Mouse (Mus musculus) midbrain, embryonic 11.5 days (tissue): ENCODE measurements at regions not wholly inside any gene's neighbourhood (a gene's known extent, or its start where the extent isn't known, plus 50 kb on each side); places are given as distances from the start of the nearest gene placed in this dataset.
A peak's percentile ranks its signal among the peaks of the same experiment; 100 is the strongest.

Experiments
- ATAC-seq: fragments of 200-750 bp; cut with Nextera tagmentation; 2 replicates; pipeline ENCODE4 v1.8.0; 2017; ENCODE audit warnings: moderate TSS enrichment, moderate library complexity; ENCODE audit not compliant: low FRiP score
- DNase-seq: peaks from one replicate; pipeline ENCODE4 v3.0.0; 2015; ENCODE audit warnings: low spot score; ENCODE audit errors: missing footprints
- H3K27ac ChIP-seq: fragments of 300-500 bp; sonication (generic); 2 replicates; pipeline ENCODE4 v1.5.1; 2014; ENCODE audit warnings: low read depth, low read length
- H3K27me3 ChIP-seq: fragments of 300-500 bp; sonication (generic); 2 replicates; pipeline ENCODE4 v1.6.1; 2014; ENCODE audit warnings: mild to moderate bottlenecking, low read length, moderate library complexity, mixed read lengths; ENCODE audit not compliant: control insufficient read depth, insufficient read depth
- H3K36me3 ChIP-seq: fragments of 300-500 bp; sonication (generic); 2 replicates; pipeline ENCODE4 v1.6.1; 2014; ENCODE audit warnings: mild to moderate bottlenecking, low read length, moderate library complexity, mixed read lengths; ENCODE audit not compliant: control insufficient read depth, insufficient read depth
- H3K4me1 ChIP-seq: fragments of 300-500 bp; sonication (generic); 2 replicates; pipeline ENCODE4 v1.6.1; 2014; ENCODE audit warnings: low read length; ENCODE audit not compliant: control insufficient read depth, insufficient read depth
- H3K4me2 ChIP-seq: fragments of 300-500 bp; sonication (generic); 2 replicates; pipeline ENCODE4 v1.6.1; 2014; ENCODE audit warnings: mild to moderate bottlenecking, moderate library complexity
- H3K4me3 ChIP-seq: fragments of 300-500 bp; sonication (generic); 2 replicates; pipeline ENCODE4 v1.5.1; 2014; ENCODE audit warnings: low read depth, low read length
- H3K9ac ChIP-seq: fragments of 300-500 bp; sonication (generic); 2 replicates; pipeline ENCODE4 v1.6.1; 2014; ENCODE audit warnings: low read length
- H3K9me3 ChIP-seq: fragments of 300-500 bp; sonication (generic); 2 replicates; pipeline ENCODE4 v1.6.1; 2016; ENCODE audit warnings: low read length; ENCODE audit not compliant: control insufficient read depth
- WGBS: fragments of 180-500 bp; shearing (Covaris S2); extraction: QIAGEN DNeasy Blood & Tissue Kit; methylation state at CpG from one replicate; pipeline ENCODE4 v1.1.7; 2014; 5-methylcytosine and 5-hydroxymethylcytosine counted together

GRCm38 (mm10) chr19:6664311-6664952 lies 121.6 kb upstream of the Slc22a12 start:
- no peak overlapping the region for H3K9ac ChIP-seq
- H3K27ac ChIP-seq = no peak overlapping the region
- no peaks in the 10 kb centered on the region for H3K9me3 ChIP-seq
- WGBS = 80% methylated on average over 12 of the region's 12 CpGs
- H3K4me3 ChIP-seq = no peak overlapping the region
- no peak overlapping the region for H3K4me2 ChIP-seq
- peaks cover 8% of the 10 kb centered on the region for H3K27me3 ChIP-seq
- ATAC-seq (no peak), DNase-seq (no peak)
- no peaks in the 10 kb centered on the region for H3K36me3 ChIP-seq
- no peaks in the 10 kb centered on the region for H3K4me1 ChIP-seq

GRCm38 (mm10) chr19:6663391-6663790 lies 120.6 kb upstream of the Slc22a12 start:
- Histone ChIP-seq H3K9me3 (no peaks in the 10 kb centered on the region), H3K4me3 (no peak overlapping the region), H3K4me1 (no peaks in the 10 kb centered on the region), H3K36me3 (no peaks in the 10 kb centered on the region), H3K4me2 (no peak overlapping the region), H3K27me3 (peaks cover 8% of the 10 kb centered on the region), H3K27ac (no peak overlapping the region), H3K9ac (no peak overlapping the region)
- peak; percentile 96 for DNase-seq
- ATAC-seq = peak; percentile 74
- WGBS = 2% methylated on average over 10 of the region's 10 CpGs

- WGBS = 25% methylated on average over 4 of the region's 4 CpGs
- DNase-seq = no peak
- H3K4me1 ChIP-seq = no peaks in the 10 kb centered on the region
- H3K4me3 ChIP-seq = no peak overlapping the region
- H3K9ac ChIP-seq = no peak overlapping the region
- no peak overlapping the region for H3K27ac ChIP-seq
- no peaks in the 10 kb centered on the region for H3K36me3 ChIP-seq
- H3K4me2 ChIP-seq = no peak overlapping the region
- ATAC-seq = no peak
- H3K9me3 ChIP-seq = no peaks in the 10 kb centered on the region
- peaks cover 8% of the 10 kb centered on the region for H3K27me3 ChIP-seq
Observed at GRCm38 (mm10) chr19:6662346-6662939, 119.6 kb upstream of the Slc22a12 start.

- 52% methylated on average over 2 of the region's 2 CpGs for WGBS
- Histone ChIP-seq H3K9ac (no peak overlapping the region), H3K4me2 (no peak overlapping the region), H3K27me3 (peaks cover 8% of the 10 kb centered on the region), H3K36me3 (no peaks in the 10 kb centered on the region), H3K4me1 (no peaks in the 10 kb centered on the region), H3K4me3 (no peak overlapping the region), H3K9me3 (no peaks in the 10 kb centered on the region), H3K27ac (no peak overlapping the region)
- DNase-seq (no peak), ATAC-seq (no peak)
Observed at GRCm38 (mm10) chr19:6661508-6661871, 118.7 kb upstream of the Slc22a12 start.

GRCm38 (mm10) chr19:6660723-6661507 lies 118.1 kb upstream of the Slc22a12 start:
- WGBS = 32% methylated on average over 8 of the region's 8 CpGs
- H3K27ac ChIP-seq = no peak overlapping the region
- H3K4me2 ChIP-seq = no peak overlapping the region
- DNase-seq (peak; percentile 64), ATAC-seq (no peak)
- no peak overlapping the region for H3K9ac ChIP-seq
- H3K9me3 ChIP-seq = no peaks in the 10 kb centered on the region
- no peaks in the 10 kb centered on the region for H3K36me3 ChIP-seq
- H3K4me1 ChIP-seq = no peaks in the 10 kb centered on the region
- no peak overlapping the region for H3K4me3 ChIP-seq
- H3K27me3 ChIP-seq = peaks cover 8% of the 10 kb centered on the region

- Histone ChIP-seq H3K36me3 (no peaks in the 10 kb centered on the region), H3K27ac (no peak overlapping the region), H3K4me2 (no peak overlapping the region), H3K9ac (no peak overlapping the region), H3K9me3 (no peaks in the 10 kb centered on the region), H3K4me3 (no peak overlapping the region), H3K4me1 (no peaks in the 10 kb centered on the region), H3K27me3 (peaks cover 8% of the 10 kb centered on the region)
- ATAC-seq = no peak
- no peak for DNase-seq
- WGBS = 84% methylated on average over 8 of the region's 8 CpGs
Observed at GRCm38 (mm10) chr19:6660157-6660556, 117.3 kb upstream of the Slc22a12 start.

GRCm38 (mm10) chr19:6654550-6654949 lies 111.7 kb upstream of the Slc22a12 start:
- H3K27me3 ChIP-seq = no peaks in the 10 kb centered on the region
- H3K36me3 ChIP-seq = no peaks in the 10 kb centered on the region
- H3K4me2 ChIP-seq = no peak overlapping the region
- ATAC-seq (no peak), DNase-seq (no peak)
- H3K27ac ChIP-seq = no peak overlapping the region
- H3K9ac ChIP-seq = no peak overlapping the region
- 87% methylated on average over 5 of the region's 5 CpGs for WGBS
- H3K4me1 ChIP-seq = no peaks in the 10 kb centered on the region
- no peaks in the 10 kb centered on the region for H3K9me3 ChIP-seq
- no peak overlapping the region for H3K4me3 ChIP-seq

- WGBS = 70% methylated on average over 4 of the region's 4 CpGs
- DNase-seq (no peak), ATAC-seq (no peak)
- Histone ChIP-seq H3K27me3 (no peaks in the 10 kb centered on the region), H3K9ac (no peak overlapping the region), H3K9me3 (no peaks in the 10 kb centered on the region), H3K27ac (no peak overlapping the region), H3K4me3 (no peak overlapping the region), H3K36me3 (no peaks in the 10 kb centered on the region), H3K4me2 (no peak overlapping the region), H3K4me1 (no peaks in the 10 kb centered on the region)
Observed at GRCm38 (mm10) chr19:6652775-6653174, 109.9 kb upstream of the Slc22a12 start.

- Histone ChIP-seq H3K4me3 (no peak overlapping the region), H3K4me1 (no peaks in the 10 kb centered on the region), H3K9me3 (peaks cover 2% of the 10 kb centered on the region; the same call in 1 of the 2 replicates), H3K36me3 (no peaks in the 10 kb centered on the region), H3K27me3 (no peaks in the 10 kb centered on the region), H3K4me2 (no peak overlapping the region), H3K9ac (no peak overlapping the region), H3K27ac (no peak overlapping the region)
- no peak for ATAC-seq
- WGBS = 72% methylated on average over 5 of the region's 5 CpGs
- DNase-seq = no peak
Observed at GRCm38 (mm10) chr19:6651192-6651591, 108.4 kb upstream of the Slc22a12 start.
